In the genomic region with DNA sequence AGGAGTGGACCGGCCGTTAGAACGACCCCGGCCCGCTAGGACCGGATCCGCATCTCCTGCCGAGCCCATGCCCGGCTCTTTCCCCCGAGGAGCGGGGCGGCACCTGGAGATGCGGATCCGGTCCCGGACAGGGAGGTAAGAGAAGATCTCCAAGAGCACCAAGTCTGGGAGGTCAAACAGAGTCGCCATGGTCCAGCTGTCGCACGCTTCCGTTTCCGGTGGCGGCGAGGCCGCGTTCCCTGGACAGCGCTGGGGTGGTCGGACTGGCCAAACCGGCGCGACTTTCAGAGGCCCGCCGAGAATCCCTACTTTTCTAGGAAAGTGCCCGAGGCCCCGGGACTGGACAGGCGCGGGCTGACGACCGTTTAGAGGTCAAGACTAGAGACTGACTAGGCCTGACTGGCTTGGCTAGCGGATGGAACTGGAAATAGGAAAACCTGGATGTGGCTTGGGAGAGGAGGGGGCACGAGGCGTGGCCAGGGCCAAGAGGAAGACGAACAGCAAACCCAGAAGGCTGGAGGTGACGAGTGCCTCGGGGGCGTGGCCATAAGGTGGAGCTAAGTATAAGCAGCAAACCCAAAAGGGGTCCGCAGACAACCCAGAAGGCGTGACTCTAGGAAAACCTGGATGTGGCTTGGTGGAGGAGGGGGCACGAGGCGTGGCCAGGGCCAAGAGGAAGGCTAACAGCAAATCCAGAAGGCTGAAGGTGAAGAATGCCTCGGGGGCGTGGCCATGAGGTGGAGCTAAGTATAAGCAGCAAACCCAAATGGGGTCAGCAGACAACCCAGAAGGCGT, we compare ENCODE assay signal across 8 mouse cellular contexts. TPM values are rescaled to one million over a fixed set of nuclear protein-coding genes. Genes with fewer than 3 reads are reported as not detected.
DNase-seq lines count a peak whose midpoint lies in the region; ATAC-seq lines count a peak whose summit lies in the region.

Gene Ubl5, plus strand, starts transcription at position 778 of the 795 bp plus-strand sequence.

- peaks cover 14% of the 10 kb centered on the region for H3K4me1 ChIP-seq in embryonic facial prominence, embryonic 12.5 days
- H3K4me1 ChIP-seq in heart, embryonic 10.5 days, result peaks cover 24% of the 10 kb centered on the region
- peaks cover 54% of the 10 kb centered on the region for H3K4me1 ChIP-seq in liver, embryonic 15.5 days (replicated peaks)
- peaks cover 18% of the 10 kb centered on the region for H3K4me1 ChIP-seq in neural tube, embryonic 11.5 days (ENCODE audit: control insufficient read depth, insufficient read depth, low read length)

- peak; percentile 70 for DNase-seq in CD4-positive, CD25-positive, alpha-beta regulatory T cell, adult 2 months (ENCODE audit: low read depth, low spot score)
- DNase-seq in adipocyte (ENCODE audit: low spot score), result peak; percentile 96
- DNase-seq in heart, embryonic 10.5 days (ENCODE audit: low spot score), result peak; percentile 99
- DNase-seq in kidney, adult 9 months, result peak; percentile 80
- peak; percentile 93 for DNase-seq in neural tube, embryonic 11.5 days (ENCODE audit: low spot score)
- DNase-seq in thymus, postnatal 14 days, result peak; percentile 98

- peak within 1 kb of the TSS; percentile 92 for H3K27ac ChIP-seq in embryonic facial prominence, embryonic 12.5 days
- H3K27ac ChIP-seq in heart, embryonic 10.5 days, result peak within 1 kb of the TSS; percentile 93
- peak within 1 kb of the TSS; percentile 87 for H3K27ac ChIP-seq in liver, embryonic 15.5 days (replicated peaks)
- peak within 1 kb of the TSS; percentile 92 for H3K27ac ChIP-seq in neural tube, embryonic 11.5 days (ENCODE audit: low read depth, low read length)

- peak within 1 kb of the TSS; percentile 58 for H3K9ac ChIP-seq in embryonic facial prominence, embryonic 12.5 days
- H3K9ac ChIP-seq in liver, embryonic 15.5 days, result peak within 1 kb of the TSS; percentile 76
- H3K9ac ChIP-seq in neural tube, embryonic 11.5 days (ENCODE audit: low read length), result peak within 1 kb of the TSS; percentile 83

- H3K4me2 ChIP-seq in embryonic facial prominence, embryonic 12.5 days (replicated peaks), result peak within 1 kb of the TSS; percentile 97
- peak within 1 kb of the TSS; percentile 98 for H3K4me2 ChIP-seq in liver, embryonic 15.5 days
- H3K4me2 ChIP-seq in neural tube, embryonic 11.5 days (ENCODE audit: low read depth), result peak within 1 kb of the TSS; percentile 97

- H3K9me3 ChIP-seq in embryonic facial prominence, embryonic 12.5 days, result no peaks in the 10 kb centered on the region
- H3K9me3 ChIP-seq in heart, embryonic 10.5 days, result no peaks in the 10 kb centered on the region
- H3K9me3 ChIP-seq in liver, embryonic 15.5 days (replicated peaks), result no peaks in the 10 kb centered on the region
- no peaks in the 10 kb centered on the region for H3K9me3 ChIP-seq in neural tube, embryonic 11.5 days (ENCODE audit: control insufficient read depth, low read length)

- ATAC-seq in embryonic facial prominence, embryonic 12.5 days (ENCODE audit: insufficient number of reproducible peaks, insufficient read depth, low FRiP score, low TSS enrichment), result peak; percentile 89
- peak; percentile 67 for ATAC-seq in liver, embryonic 15.5 days (ENCODE audit: insufficient read depth)
- ATAC-seq in neural tube, embryonic 11.5 days (ENCODE audit: insufficient read depth, low FRiP score, low TSS enrichment), result peak; percentile 85

- H3K27me3 ChIP-seq in embryonic facial prominence, embryonic 12.5 days, result no peaks in the 10 kb centered on the region
- no peaks in the 10 kb centered on the region for H3K27me3 ChIP-seq in heart, embryonic 10.5 days (ENCODE audit: insufficient read depth, poor library complexity, severe bottlenecking)
- no peaks in the 10 kb centered on the region for H3K27me3 ChIP-seq in liver, embryonic 15.5 days
- H3K27me3 ChIP-seq in neural tube, embryonic 11.5 days (ENCODE audit: control insufficient read depth, insufficient read depth, low read length), result no peaks in the 10 kb centered on the region

- H3K36me3 ChIP-seq in embryonic facial prominence, embryonic 12.5 days, result peaks cover 28% of the 10 kb centered on the region
- peaks cover 31% of the 10 kb centered on the region for H3K36me3 ChIP-seq in heart, embryonic 10.5 days
- peaks cover 33% of the 10 kb centered on the region for H3K36me3 ChIP-seq in liver, embryonic 15.5 days (replicated peaks)
- 0 out of 2 replicates have a peak, but pooled peaks cover 4% of the 10 kb centered on the region for H3K36me3 ChIP-seq in neural tube, embryonic 11.5 days (ENCODE audit: control insufficient read depth, insufficient read depth, low read length)

- WGBS in embryonic facial prominence, embryonic 12.5 days, result under 1% methylated on average over 51 of the region's 51 CpGs
- under 1% methylated on average over 51 of the region's 51 CpGs for WGBS in heart, embryonic 10.5 days
- WGBS in liver, embryonic 15.5 days (ENCODE audit: insufficient replicate concordance), result 1% methylated on average over 51 of the region's 51 CpGs
- under 1% methylated on average over 51 of the region's 51 CpGs for WGBS in neural tube, embryonic 11.5 days

- H3K4me3 ChIP-seq in embryonic facial prominence, embryonic 12.5 days, result peak within 1 kb of the TSS; percentile 95
- peak within 1 kb of the TSS; percentile 93 for H3K4me3 ChIP-seq in heart, embryonic 10.5 days
- peak within 1 kb of the TSS; percentile 77 for H3K4me3 ChIP-seq in liver, embryonic 15.5 days (replicated peaks)
- H3K4me3 ChIP-seq in neural tube, embryonic 11.5 days (ENCODE audit: low read depth, low read length), result peak within 1 kb of the TSS; percentile 50

RNA-seq across cellular contexts. Expression of gene Ubl5, which starts in this region (rescaled TPM):
- polyA plus RNA-seq in embryonic facial prominence, embryonic 12.5 days (2016; fragmentation: Nextera tagmentation; extraction: Ambion mirVana), result 409 and 415 TPM in 2 replicates
- polyA plus RNA-seq in heart, embryonic 10.5 days (2016; fragmentation: Nextera tagmentation; extraction: Ambion mirVana), result 285 and 287 TPM in 2 replicates
- 181 and 228 TPM in 2 replicates for polyA plus RNA-seq in liver, embryonic 15.5 days (2015; fragmentation: Nextera tagmentation; extraction: Ambion mirVana)
- 391 and 397 TPM in 2 replicates for polyA plus RNA-seq in neural tube, embryonic 11.5 days (2014; fragmentation: Nextera tagmentation; extraction: Ambion mirVana)

Comparison
In these comparisons a context has a peak if more than half of its experiments do, and no peak if none do; other contexts are left out.
1. Peak in every context shown above with its lines: DNase-seq, ATAC-seq, H3K4me3 ChIP-seq and H3K27ac ChIP-seq.